Mouse (Mus musculus): ENCODE results near the gene Cwc25.

DNA sequence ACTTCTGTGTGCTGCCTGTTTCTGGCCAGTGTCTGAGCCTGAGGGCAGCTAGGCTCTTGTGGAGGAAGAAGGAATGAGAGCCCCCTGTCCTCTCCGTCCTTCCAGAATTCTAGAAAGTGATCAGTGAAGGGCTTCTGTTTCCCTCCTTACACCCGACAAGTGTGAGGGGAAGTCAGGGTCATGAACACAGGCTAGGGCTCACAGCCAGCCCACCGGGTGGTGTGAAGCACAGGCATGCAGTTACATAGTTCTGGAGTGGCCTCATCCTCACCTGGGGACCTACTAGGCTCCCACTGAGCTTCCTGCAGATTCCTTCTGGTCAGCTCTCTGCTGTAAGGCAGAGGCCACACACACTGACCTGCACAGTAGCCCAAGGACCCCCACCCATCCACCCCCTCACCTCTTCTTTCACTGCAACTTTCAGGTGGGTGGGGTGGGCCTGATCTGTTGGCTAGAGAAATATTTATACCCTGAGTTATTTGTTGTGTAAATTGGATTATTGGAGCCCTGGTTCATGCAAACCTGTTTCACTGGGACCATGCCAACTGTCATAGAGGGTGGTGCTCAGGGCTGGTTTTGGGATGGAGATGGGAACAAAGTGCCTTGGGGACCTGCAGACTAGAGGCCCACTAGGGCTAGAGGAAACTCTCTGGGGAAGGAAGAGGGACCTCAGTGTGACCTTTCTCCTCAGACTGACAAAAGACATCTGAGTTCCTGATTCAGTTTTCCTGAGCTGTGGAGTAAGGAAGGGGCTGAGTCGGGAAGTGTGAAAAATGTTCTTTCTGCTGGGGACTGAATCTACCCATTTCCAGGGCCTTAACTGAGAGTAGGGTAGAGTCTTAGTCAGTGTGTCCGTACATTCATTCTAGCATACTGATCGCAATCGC lies 43.1 kb upstream of the Cwc25 start:
- TF ChIP-seq CTCF (IDR thresholded peaks at IDR 0.05; ENCODE audit: borderline replicate concordance, extremely low read depth, insufficient read depth, insufficient read length) (no peak), POLR2A (IDR thresholded peaks at IDR 0.05; ENCODE audit: borderline replicate concordance, extremely low read depth, insufficient read depth, insufficient read length, poor library complexity, severe bottlenecking) (no peak)

All from brain, embryonic 14.5 days (tissue).